In genomic region chr2:131550906-131551305, GRCm38 (mm10) we compare ENCODE assay signal across 28 mouse cellular contexts. TPM values are rescaled to one million over a fixed set of nuclear protein-coding genes. Genes with fewer than 3 reads are reported as not detected.
DNase-seq lines count a peak whose midpoint lies in the region; ATAC-seq and TF ChIP-seq lines count a peak whose summit lies in the region.
"Had no signal": no experiment of that assay in that cellular context is flagged by ENCODE, and none has a peak within 500 bp of the region (broad histone marks: within the 10 kb centered on the region; RNA-seq: fewer than 3 reads in every experiment).

No protein-coding gene starts in this region.

- H3K4me1 ChIP-seq in lung, postnatal 0 days (ENCODE audit: insufficient read depth, low read depth, low read length): peaks cover 5% of the 10 kb centered on the region; the same call in 1 of the 2 replicates

- DNase-seq in adrenal gland, adult (ENCODE audit: inconsistent age in 2 of 2, low spot score in 1 of 2): peak; percentile 93 to 97
- DNase-seq in adrenal gland, postnatal 4 days (ENCODE audit: low spot score in 2 of 2): no peak
- peak; percentile 41 for DNase-seq in lung, postnatal 0 days (ENCODE audit: low spot score)
- no peak for DNase-seq in lung, postnatal 25 days (ENCODE audit: low spot score)
- peak; percentile 51 to 73 for DNase-seq in adrenal gland, adult 18-20 months (ENCODE audit: low spot score in 2 of 2)
- DNase-seq in adrenal gland, postnatal 36 days: peak; percentile 90 to 91
- no peak for DNase-seq in retina, embryonic 14.5 days (ENCODE audit: low spot score)
- DNase-seq in thymus, postnatal 14 days: no peak
- DNase-seq: cerebellum, adult 8-10 months; gastrocnemius, postnatal 14 days; kidney, adult 2 months; kidney, postnatal 10 days; liver; lung, postnatal 4 days; right cerebral cortex, adult 18-20 months; thymus, adult 2 months had no signal

- 0 out of 2 replicates have a peak, but pooled peaks cover 6% of the 10 kb centered on the region for H3K27me3 ChIP-seq in lung, postnatal 0 days (replicated peaks; ENCODE audit: insufficient read depth, low read length)
- H3K27me3 ChIP-seq: Patski had no signal

- H3K27ac ChIP-seq in lung, postnatal 0 days (ENCODE audit: low read length): no peak overlapping the region
- H3K27ac ChIP-seq: embryonic facial prominence, embryonic 10.5 days; forebrain, embryonic 15.5 days; heart, embryonic 15.5 days; hindbrain, embryonic 15.5 days; left cerebral cortex, adult 2 months; limb, embryonic 10.5 days; midbrain, embryonic 15.5 days; neural tube, embryonic 12.5 days had no signal

- no peak for TF ChIP-seq EP300 in lung, postnatal 0 days (IDR thresholded peaks at IDR 0.05)

- no peak overlapping the region for H3K9ac ChIP-seq in lung, postnatal 0 days (replicated peaks; ENCODE audit: low read depth)
- H3K9ac ChIP-seq: forebrain, embryonic 15.5 days; heart, embryonic 15.5 days; hindbrain, embryonic 15.5 days; midbrain, embryonic 15.5 days; neural tube, embryonic 12.5 days had no signal

- no peak overlapping the region for H3K4me3 ChIP-seq in lung, postnatal 0 days (ENCODE audit: low read depth, low read length)
- H3K4me3 ChIP-seq: embryonic facial prominence, embryonic 10.5 days; forebrain, embryonic 15.5 days; heart, embryonic 15.5 days; hindbrain, embryonic 15.5 days; left cerebral cortex, adult 2 months; limb, embryonic 10.5 days; midbrain, embryonic 15.5 days; neural tube, embryonic 12.5 days had no signal

- TF ChIP-seq CTCF in lung, postnatal 0 days (IDR thresholded peaks at IDR 0.05): no peak

- 35% methylated on average over 2 of the region's 2 CpGs for WGBS in lung, postnatal 0 days

- H3K36me3 ChIP-seq in lung, postnatal 0 days (ENCODE audit: insufficient read depth, low read length): no peaks in the 10 kb centered on the region
- H3K36me3 ChIP-seq: embryonic facial prominence, embryonic 10.5 days; forebrain, embryonic 15.5 days; heart, embryonic 15.5 days; hindbrain, embryonic 15.5 days; limb, embryonic 10.5 days; midbrain, embryonic 15.5 days; neural tube, embryonic 12.5 days had no signal

- H3K4me2 ChIP-seq in lung, postnatal 0 days (replicated peaks; ENCODE audit: low read depth, low read length): no peak overlapping the region
- H3K4me2 ChIP-seq: forebrain, embryonic 15.5 days; heart, embryonic 15.5 days; hindbrain, embryonic 15.5 days; midbrain, embryonic 15.5 days; neural tube, embryonic 12.5 days had no signal

- peak; percentile 54 for ATAC-seq in lung, postnatal 0 days
- ATAC-seq: forebrain, embryonic 15.5 days; midbrain, embryonic 15.5 days; Patski had no signal

- H3K9me3 ChIP-seq in lung, postnatal 0 days (ENCODE audit: low read length): no peaks in the 10 kb centered on the region
- H3K9me3 ChIP-seq: embryonic facial prominence, embryonic 10.5 days; forebrain, embryonic 15.5 days; heart, embryonic 15.5 days; hindbrain, embryonic 15.5 days; limb, embryonic 10.5 days; midbrain, embryonic 15.5 days; neural tube, embryonic 12.5 days had no signal

RNA-seq across cellular contexts. Expression of gene Adra1d, which starts 11.2 kb away (rescaled TPM):
- 10 to 100 TPM; 14.3 to 17.1 TPM for total RNA-seq in adrenal gland, postnatal 4 days (2021)
- 1.6 and 2.4 TPM in 2 replicates for polyA plus RNA-seq in lung, postnatal 0 days (2015; fragmentation: Nextera tagmentation; extraction: Ambion mirVana)
- 10 to 100 TPM; 37.0 to 44.1 TPM for total RNA-seq in adrenal gland, adult 18-20 months (2021)
- 10 to 100 TPM; 20.7 to 26.7 TPM for total RNA-seq in adrenal gland, postnatal 36 days (2021)
- total RNA-seq: common myeloid progenitor, adult 5-6 weeks; hematopoietic stem cell, adult 5-6 weeks; megakaryocyte-erythroid progenitor cell, adult 5-6 weeks had no signal
- polyA plus RNA-seq: embryonic facial prominence, embryonic 10.5 days; limb, embryonic 10.5 days had no signal

RNA-seq across cellular contexts. Expression of gene Smox, which starts 59.6 kb away (rescaled TPM):
- 10 to 100 TPM; 27.8 to 29.9 TPM for total RNA-seq in adrenal gland, postnatal 4 days (2021)
- 31.0 and 31.1 TPM in 2 replicates for polyA plus RNA-seq in lung, postnatal 0 days (2015; fragmentation: Nextera tagmentation; extraction: Ambion mirVana)
- 10 to 100 TPM; 24.7 to 28.3 TPM for total RNA-seq in adrenal gland, adult 18-20 months (2021)
- 10 to 100 TPM; 28.2 to 30.5 TPM for total RNA-seq in adrenal gland, postnatal 36 days (2021)

Comparison
In these comparisons a context has a peak if more than half of its experiments do, and no peak if none do; other contexts are left out.
1. DNase-seq: peak in adrenal gland, adult (2 of 2), lung, postnatal 0 days (single experiment), adrenal gland, adult 18-20 months (2 of 2) and adrenal gland, postnatal 36 days (2 of 2); none in adrenal gland, postnatal 4 days (0 of 2), lung, postnatal 25 days (single experiment), retina, embryonic 14.5 days (single experiment) and thymus, postnatal 14 days (single experiment).